Mouse (Mus musculus) testis, adult 2 months (tissue): ENCODE results near the gene Elmsan1.

Experiments
- CTCF ChIP-seq: fragments of 200-500 bp; IDR thresholded peaks from 2 replicates; pipeline ENCODE4 v1.5.1; 2012; ENCODE audit warnings: low read depth, mild to moderate bottlenecking, inconsistent platforms, low read length, moderate library complexity; ENCODE audit not compliant: control insufficient read depth, insufficient read depth, insufficient replicate concordance
- POLR2A ChIP-seq: fragments of 200-500 bp; IDR thresholded peaks from 2 replicates; pipeline ENCODE4 v1.6.1; 2012; ENCODE audit warnings: low read depth, mild to moderate bottlenecking, inconsistent platforms, low read length, moderate library complexity; ENCODE audit not compliant: control insufficient read depth

DNA sequence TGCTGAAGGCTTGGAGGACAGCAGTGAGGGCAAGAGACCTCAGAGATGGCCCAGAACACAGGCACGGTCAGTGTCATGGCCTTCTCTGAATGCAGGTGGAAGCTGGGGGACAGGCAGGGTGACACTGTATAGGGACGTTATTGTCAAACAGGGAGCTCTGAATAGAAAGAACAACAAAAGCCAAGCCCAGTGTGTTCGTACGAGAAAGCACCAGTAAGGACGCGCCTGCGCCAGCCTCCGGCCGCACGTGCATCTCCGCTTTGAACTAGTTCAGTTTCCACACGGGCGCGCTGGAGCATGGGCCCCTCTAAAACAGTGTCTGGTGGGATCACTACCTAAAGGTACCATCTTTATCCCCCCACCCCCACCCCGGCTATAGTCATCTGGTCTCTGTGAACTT, 68.7 kb downstream of the Elmsan1 start:
- no peak for TF ChIP-seq CTCF
- no peak for TF ChIP-seq POLR2A
